Mouse (Mus musculus) cerebellum, adult 2 months (tissue): Measurements from ENCODE around the gene Cbx3.

Experiments
- CTCF ChIP-seq: fragments of 200-500 bp; IDR thresholded peaks from 2 replicates; pipeline ENCODE4 v1.5.1; 2011; ENCODE audit warnings: low read depth, mild to moderate bottlenecking, control low read depth, low read length, moderate library complexity, borderline replicate concordance; ENCODE audit not compliant: insufficient read depth
- POLR2A ChIP-seq: fragments of 200-500 bp; IDR thresholded peaks from 2 replicates; pipeline ENCODE4 v1.6.1; 2011; ENCODE audit warnings: low read length, control low read depth, borderline replicate concordance; ENCODE audit not compliant: insufficient read depth

- no peak for TF ChIP-seq CTCF
- no peak for TF ChIP-seq POLR2A
Observed at GRCm38 (mm10) chr6:51510946-51511345, 40.8 kb downstream of the Cbx3 start.
